Mouse (Mus musculus): ENCODE data around the gene Olfr1222.
"Not testable (repeated sequence)": the region's sequence is repeated elsewhere in the genome, so short reads cannot be mapped to it uniquely, and the experiment has no call there.

The Olfr1222 gene

GRCm38 (mm10) chr2:89132954-89133353 is at the start of gene Olfr1222:
Gene Olfr1222 (minus strand): TSS chr2:89133054.
- no peak for DNase-seq

- DNase-seq = no peak
These were observed 41.7 kb upstream of the Olfr1222 start, which contains the start of gene Olfr1225 for GRCm38 (mm10) chr2:89174569-89174968. Gene Olfr1225 (minus strand): TSS chr2:89174669.

DNA sequence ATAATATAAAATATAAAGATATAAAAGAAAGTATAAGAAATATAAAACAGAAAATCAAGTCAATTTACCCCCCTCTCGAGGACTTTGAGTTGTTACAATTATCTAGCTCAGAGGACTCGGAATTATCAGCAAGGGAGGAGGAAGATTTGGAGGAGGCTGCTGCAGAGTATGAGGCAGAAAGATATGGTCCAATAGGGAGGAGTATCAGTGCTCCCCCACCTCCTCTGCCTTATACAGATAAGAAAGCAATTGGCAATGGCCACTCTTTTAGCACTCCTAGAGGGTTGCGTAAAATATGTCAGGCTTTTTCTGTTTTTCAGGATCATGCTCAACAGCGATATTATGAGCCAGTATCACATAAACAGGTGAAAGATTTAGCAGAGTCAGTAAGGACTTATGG is 31.9 kb upstream of the Olfr1222 start:
- not testable (repeated sequence) for DNase-seq

GRCm38 (mm10) chr2:89163991-89164390 is 31.1 kb upstream of the Olfr1222 start, which contains the start of gene Olfr1224-ps1:
Gene Olfr1224-ps1 (minus strand): TSS chr2:89164091.
- DNase-seq = not testable (repeated sequence)

GRCm38 (mm10) chr2:89151460-89151859 is 18.6 kb upstream of the Olfr1222 start, which contains the start of gene Olfr1223:
Gene Olfr1223 (minus strand): TSS chr2:89151560.
- DNase-seq = no peak

DNA sequence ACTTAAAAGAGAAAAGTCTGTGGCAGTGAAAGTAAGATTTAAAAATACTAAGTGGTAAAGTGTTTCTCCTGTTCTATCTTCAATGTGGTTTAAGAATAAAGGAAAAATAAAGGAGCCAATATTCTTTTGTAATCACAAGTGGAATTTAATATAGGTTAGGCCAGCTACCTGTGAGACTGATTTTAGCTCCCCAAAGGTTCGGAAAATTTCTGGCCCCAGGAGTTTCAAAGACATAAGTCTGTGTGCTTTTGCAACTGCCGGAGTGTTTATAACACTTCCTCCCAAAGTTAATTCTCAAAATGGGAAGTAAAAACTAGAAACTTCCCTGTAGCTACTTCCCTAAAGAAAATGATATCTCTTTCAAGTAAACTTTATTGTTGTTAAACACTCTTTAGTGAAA is 15.7 kb downstream of the Olfr1222 start, which contains the start of gene Olfr1221:
Gene Olfr1221, minus strand, starts transcription at position 101 of the 400 bp plus-strand sequence.
- DNase-seq = no peak

DNA sequence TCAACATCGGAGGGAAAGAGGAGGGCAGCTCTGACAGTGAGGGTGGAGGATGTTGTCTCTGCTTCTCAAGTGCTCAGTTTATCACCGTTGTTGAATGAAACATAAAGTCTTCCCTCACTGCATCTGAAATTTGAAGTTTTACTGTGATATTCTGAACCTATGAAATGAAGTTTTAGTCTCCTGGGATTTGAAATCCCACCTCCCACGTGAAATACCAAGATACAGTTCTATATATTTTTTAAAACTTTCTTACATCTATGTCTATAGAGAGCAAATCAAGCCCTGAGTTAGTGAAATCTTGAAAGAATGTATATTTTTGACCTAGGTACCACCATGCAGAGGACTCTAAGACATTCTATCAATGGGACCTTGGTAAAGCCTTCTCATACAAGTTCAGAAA is 26.1 kb downstream of the Olfr1222 start, which contains the start of gene Olfr1220:
Gene Olfr1220, minus strand, starts transcription at position 101 of the 400 bp plus-strand sequence.
- no peak for DNase-seq

GRCm38 (mm10) chr2:89105651-89106050 is 27.2 kb downstream of the Olfr1222 start:
- DNase-seq = no peak

DNA sequence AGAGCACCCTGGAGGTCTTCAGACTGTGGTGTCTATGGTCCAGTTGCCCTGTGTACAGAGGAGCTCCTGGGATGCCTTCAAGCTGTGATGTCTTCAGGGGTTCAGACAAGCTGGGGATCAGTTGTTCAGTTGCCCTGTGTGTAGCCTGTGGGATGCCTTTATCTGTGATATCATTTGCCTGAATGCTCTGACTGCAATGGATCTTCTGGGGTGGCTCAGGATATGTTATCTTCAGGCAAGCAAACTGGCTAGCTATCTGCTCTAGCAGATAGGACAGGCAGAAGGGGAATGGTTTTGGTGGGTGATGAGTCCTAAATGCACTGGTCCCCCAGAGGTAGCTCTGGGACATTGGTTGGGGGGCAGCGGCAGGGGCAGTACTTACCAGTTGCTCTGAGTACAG is 39.0 kb downstream of the Olfr1222 start:
- no peak for DNase-seq

DNA sequence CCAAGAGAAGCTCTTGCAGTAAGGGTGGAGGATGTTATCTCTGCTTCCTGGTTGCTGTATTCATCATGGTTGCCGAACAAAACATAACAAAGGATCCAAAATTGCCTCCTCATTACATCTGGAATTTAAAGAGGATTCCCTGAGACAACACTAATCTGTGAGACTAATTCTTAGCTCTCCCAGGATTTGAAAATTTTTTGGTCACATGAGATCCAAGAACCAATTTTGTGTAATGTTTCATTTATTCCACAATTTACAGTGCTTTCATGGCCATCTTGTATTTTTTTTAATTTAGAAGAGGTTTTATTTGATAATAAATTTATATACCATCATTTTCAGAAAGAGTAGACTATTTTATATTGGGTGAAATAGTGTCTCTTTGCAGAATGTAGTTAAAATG is 49.4 kb downstream of the Olfr1222 start, which contains the start of gene Olfr1219:
Gene Olfr1219, minus strand, starts transcription at position 101 of the 400 bp plus-strand sequence.
- DNase-seq = no peak

DNA sequence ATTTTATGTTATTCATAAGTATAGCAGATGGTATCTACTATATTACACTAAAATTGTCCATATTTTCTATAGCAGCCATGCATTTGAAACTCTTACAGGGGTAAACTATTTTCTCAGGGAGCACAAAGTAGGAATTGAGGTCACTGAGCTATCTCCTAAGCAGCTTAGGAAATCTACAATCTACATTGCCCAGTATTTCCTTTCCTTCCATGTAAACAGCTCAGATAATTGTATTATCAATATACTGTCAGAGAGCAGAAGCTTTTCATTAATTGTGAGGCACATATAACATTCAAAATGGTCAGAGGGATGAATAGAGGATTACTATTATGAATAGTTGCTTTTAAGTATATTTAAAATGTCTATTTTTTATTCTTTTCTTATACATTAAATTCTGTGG is 51.4 kb downstream of the Olfr1222 start:
- no peak for DNase-seq
